Mouse (Mus musculus): Measurements from ENCODE around the gene Dhx57. TPM values are rescaled to one million over a fixed set of nuclear protein-coding genes. Genes with fewer than 3 reads are reported as not detected.

Gene Dhx57
- 7.8 TPM for polyA plus RNA-seq (2014; fragmentation: Illumina TruSeq; extraction: RNeasy Lipid Tissue Mini Kit (QIAGEN cat#74804); ENCODE audit: low read depth, low replicate concordance)

GRCm38 (mm10) chr17:80290074-80290657 lies at the start of gene Dhx57, which contains the start of gene Morn2:
Gene Dhx57 (minus strand): TSS chr17:80290476.
Gene Morn2 (plus strand): TSS chr17:80290203.

GRCm38 (mm10) chr17:80307251-80307650 lies 17.0 kb upstream of the Dhx57 start, which contains the start of gene Arhgef33:
Gene Arhgef33 (plus strand): TSS chr17:80307407.

GRCm38 (mm10) chr17:80224326-80225116 lies 65.8 kb downstream of the Dhx57 start, which contains the start of gene Gemin6:
Gene Gemin6 (plus strand): TSS chr17:80224441.

GRCm38 (mm10) chr17:80206671-80207581 lies 83.3 kb downstream of the Dhx57 start, which contains the start of the genes Srsf7 and Ttc39d:
Gene Srsf7 (minus strand): TSS chr17:80207307.
Gene Ttc39d (plus strand): TSS chr17:80207460.

Other genes with a start within 250 kb of the Dhx57 start
- 186 TPM for gene Hnrnpll, start 228.1 kb downstream of the Dhx57 start, polyA plus RNA-seq (2014; fragmentation: Illumina TruSeq; extraction: RNeasy Lipid Tissue Mini Kit (QIAGEN cat#74804); ENCODE audit: low read depth, low replicate concordance)
- gene Galm, start 163.0 kb downstream of the Dhx57 start, polyA plus RNA-seq (2014; fragmentation: Illumina TruSeq; extraction: RNeasy Lipid Tissue Mini Kit (QIAGEN cat#74804); ENCODE audit: low read depth, low replicate concordance): 25.0 TPM
- gene Srsf7, start 83.2 kb downstream of the Dhx57 start, polyA plus RNA-seq (2014; fragmentation: Illumina TruSeq; extraction: RNeasy Lipid Tissue Mini Kit (QIAGEN cat#74804); ENCODE audit: low read depth, low replicate concordance): 144 TPM
- 678 TPM for gene Ttc39d, start 83.0 kb downstream of the Dhx57 start, polyA plus RNA-seq (2014; fragmentation: Illumina TruSeq; extraction: RNeasy Lipid Tissue Mini Kit (QIAGEN cat#74804); ENCODE audit: low read depth, low replicate concordance)
- 24.8 TPM for gene Gemin6, start 66.0 kb downstream of the Dhx57 start, polyA plus RNA-seq (2014; fragmentation: Illumina TruSeq; extraction: RNeasy Lipid Tissue Mini Kit (QIAGEN cat#74804); ENCODE audit: low read depth, low replicate concordance)
- 381 TPM for gene Morn2, start 273 bp downstream of the Dhx57 start, polyA plus RNA-seq (2014; fragmentation: Illumina TruSeq; extraction: RNeasy Lipid Tissue Mini Kit (QIAGEN cat#74804); ENCODE audit: low read depth, low replicate concordance)
- gene Arhgef33, start 16.9 kb upstream of the Dhx57 start, polyA plus RNA-seq (2014; fragmentation: Illumina TruSeq; extraction: RNeasy Lipid Tissue Mini Kit (QIAGEN cat#74804); ENCODE audit: low read depth, low replicate concordance): 47.8 TPM
- gene Gm10190, start 83.1 kb upstream of the Dhx57 start, polyA plus RNA-seq (2014; fragmentation: Illumina TruSeq; extraction: RNeasy Lipid Tissue Mini Kit (QIAGEN cat#74804); ENCODE audit: low read depth, low replicate concordance): not detected
- 21.0 TPM for gene Sos1, start 190.0 kb upstream of the Dhx57 start, polyA plus RNA-seq (2014; fragmentation: Illumina TruSeq; extraction: RNeasy Lipid Tissue Mini Kit (QIAGEN cat#74804); ENCODE audit: low read depth, low replicate concordance)